Mouse (Mus musculus) CH12.LX (cell line): Measurements from ENCODE around the gene Fcgr4. TPM values are rescaled to one million over a fixed set of nuclear protein-coding genes. Genes with fewer than 3 reads are reported as not detected.

Source experiments
- DNase-seq: peaks from one replicate; pipeline ENCODE4 v3.0.0-alpha.2; 2013; ENCODE audit errors: extremely low read depth
- H3K27ac ChIP-seq: 2 replicates; pipeline ENCODE4 v1.5.1; 2012; ENCODE audit warnings: low read depth, mild to moderate bottlenecking, control low read depth, moderate library complexity; ENCODE audit not compliant: insufficient read depth
- H3K27me3 ChIP-seq: replicated peaks from 2 replicates; pipeline ENCODE3; 2012; ENCODE audit warnings: inconsistent platforms
- H3K36me3 ChIP-seq, 2 experiments: replicated peaks in 1 of 2; 2 replicates each; pipeline versions ENCODE3 to v1.6.1; 2012; ENCODE audit warnings: inconsistent platforms in 1 of 2, low read length in 1 of 2, mild to moderate bottlenecking in 1 of 2, mixed read lengths in 1 of 2, moderate library complexity in 1 of 2; ENCODE audit not compliant: control insufficient read depth in 1 of 2, insufficient read depth in 1 of 2
- H3K4me1 ChIP-seq, 2 experiments: 2 replicates each; pipeline ENCODE4 v1.6.1; 2012; ENCODE audit warnings: inconsistent platforms in 1 of 2, moderate library complexity in 1 of 2; ENCODE audit not compliant: insufficient read depth in 2 of 2, control insufficient read depth in 1 of 2
- H3K4me2 ChIP-seq: 2 replicates; pipeline ENCODE4 v1.6.1; 2012; ENCODE audit warnings: low read depth, mild to moderate bottlenecking, control low read depth; ENCODE audit not compliant: poor library complexity, insufficient read depth, severe bottlenecking
- H3K4me3 ChIP-seq, 3 experiments: fragments of 150-350 bp in 1 of 3; sonication (generic) in 1 of 3; replicated peaks in 1 of 3; 2 replicates each; pipeline versions ENCODE3 to v1.5.1; 2011 to 2012; ENCODE audit warnings: low read depth in 2 of 3, low read length in 2 of 3, mild to moderate bottlenecking in 2 of 3, moderate library complexity in 2 of 3, control low read depth in 1 of 3, improper control_type of control experiment in 1 of 3, inconsistent platforms in 1 of 3, mixed read lengths in 1 of 3; ENCODE audit not compliant: poor library complexity in 1 of 3
- H3K79me2 ChIP-seq: replicated peaks from 2 replicates; pipeline ENCODE4 v1.6.1; 2012; ENCODE audit warnings: mild to moderate bottlenecking, moderate library complexity; ENCODE audit not compliant: control insufficient read depth, poor library complexity, insufficient read depth, severe bottlenecking; ENCODE audit errors: extremely low read depth
- H3K9ac ChIP-seq: 2 replicates; pipeline ENCODE4 v1.6.1; 2012; ENCODE audit warnings: low read depth, mild to moderate bottlenecking, control low read depth, moderate library complexity; ENCODE audit not compliant: insufficient read depth
- H3K9me3 ChIP-seq: replicated peaks from 2 replicates; pipeline ENCODE3; 2012; ENCODE audit warnings: low read length, inconsistent platforms, mixed read lengths
- BHLHE40 ChIP-seq: IDR thresholded peaks from 2 replicates; pipeline ENCODE4 v1.6.1; 2011; ENCODE audit warnings: mild to moderate bottlenecking, low read depth, low read length, improper control_type of control experiment
- CHD1 ChIP-seq: IDR thresholded peaks from 2 replicates; pipeline ENCODE4 v1.6.1; 2012; ENCODE audit warnings: low read depth, low read length, improper control_type of control experiment, inconsistent platforms
- CHD2 ChIP-seq: IDR thresholded peaks from 2 replicates; pipeline ENCODE4 v1.6.1; 2011; ENCODE audit warnings: low read length, improper control_type of control experiment
- ELF1 ChIP-seq: IDR thresholded peaks from 2 replicates; pipeline ENCODE4 v1.6.1; 2014; ENCODE audit warnings: low read depth, mild to moderate bottlenecking, inconsistent platforms, low read length, improper control_type of control experiment
- EP300 ChIP-seq: IDR thresholded peaks from 2 replicates; pipeline ENCODE4 v1.6.1; 2011; ENCODE audit warnings: low read length, improper control_type of control experiment
- ETS1 ChIP-seq: conservative IDR thresholded peaks from 2 replicates; pipeline ENCODE4 v1.6.1; 2012; ENCODE audit warnings: low read depth, mild to moderate bottlenecking, inconsistent platforms, low read length, improper control_type of control experiment, moderate library complexity
- HCFC1 ChIP-seq: IDR thresholded peaks from 2 replicates; pipeline ENCODE4 v1.6.1; 2012; ENCODE audit warnings: low read depth, mild to moderate bottlenecking, inconsistent platforms, low read length, improper control_type of control experiment
- IRF4 ChIP-seq: IDR thresholded peaks from 2 replicates; pipeline ENCODE4 v1.6.1; 2014; ENCODE audit warnings: low read depth, mild to moderate bottlenecking, inconsistent platforms, low read length, improper control_type of control experiment
- MAFK ChIP-seq: IDR thresholded peaks from 2 replicates; pipeline ENCODE4 v1.6.1; 2011; ENCODE audit warnings: low read length, improper control_type of control experiment; ENCODE audit not compliant: insufficient replicate concordance
- MAZ ChIP-seq: IDR thresholded peaks from 2 replicates; pipeline ENCODE4 v1.6.1; 2012; ENCODE audit warnings: low read depth, mild to moderate bottlenecking, inconsistent platforms, low read length, improper control_type of control experiment, moderate library complexity
- NRF1 ChIP-seq: IDR thresholded peaks from 2 replicates; pipeline ENCODE4 v1.6.1; 2014; ENCODE audit warnings: low read depth, mild to moderate bottlenecking, inconsistent platforms, low read length, improper control_type of control experiment, moderate library complexity
- POLR2A ChIP-seq: IDR thresholded peaks from 2 replicates; pipeline ENCODE4 v1.6.1; 2011; ENCODE audit warnings: low read depth, mild to moderate bottlenecking, improper control_type of control experiment, low read length
- POLR2AphosphoS2 ChIP-seq: IDR thresholded peaks from 2 replicates; pipeline ENCODE4 v1.6.1; 2011; ENCODE audit warnings: low read depth, low read length, improper control_type of control experiment
- TBP ChIP-seq: conservative IDR thresholded peaks from 2 replicates; pipeline ENCODE4 v1.6.1; 2011; ENCODE audit warnings: low read depth, low read length, improper control_type of control experiment
- TCF12 ChIP-seq: IDR thresholded peaks from 2 replicates; pipeline ENCODE4 v1.6.1; 2014; ENCODE audit warnings: low read depth, mild to moderate bottlenecking, inconsistent platforms, low read length, improper control_type of control experiment
- USF1 ChIP-seq: IDR thresholded peaks from 2 replicates; pipeline ENCODE4 v1.6.1; 2014; ENCODE audit warnings: low read depth, mild to moderate bottlenecking, inconsistent platforms, low read length, improper control_type of control experiment
- ZNF384 ChIP-seq: IDR thresholded peaks from 2 replicates; pipeline ENCODE4 v1.6.1; 2012; ENCODE audit warnings: low read depth, low read length, improper control_type of control experiment, inconsistent platforms
- dilution Hi-C: fragments of 300-500 bp; cut with MboI; formaldehyde crosslinking; loops from 2 replicates; pipeline ENCODE4 v1.14.3; 2020; ENCODE audit warnings: low sequenced_read_pairs; ENCODE audit not compliant: extremely low pct_unique_long_range_greater_than_20kb, extremely low pct_ligation_motif_present
- in situ Hi-C: fragments of 300-500 bp; cut with MboI; formaldehyde crosslinking; loops from 3 replicates; pipeline ENCODE4 v1.14.3; 2019; ENCODE audit warnings: low sequenced_read_pairs, low pct_ligation_motif_present, low pct_unique_long_range_greater_than_20kb, mixed read lengths
- polyA plus RNA-seq: library from polyadenylated mRNA; unstranded; fragments of >175 nt; gene quantifications from 2 replicates; pipeline ENCODE4 v1.2.1, GENCODE M21; 2012; ENCODE audit warnings: low read depth; ENCODE audit not compliant: insufficient read length
- total RNA-seq, 2 experiments: library from RNA; depleted of rRNA; stranded (reverse); fragments of 300-350 nt in 1 of 2; fragments of >200 nt in 1 of 2; gene quantifications; 2 replicates each; pipeline ENCODE4 v1.2.3; 2012 to 2014

The Fcgr4 gene
- total and polyA plus RNA-seq, 3 experiments, result 41.8 to 56.8 (median 52.8) TPM

DNA sequence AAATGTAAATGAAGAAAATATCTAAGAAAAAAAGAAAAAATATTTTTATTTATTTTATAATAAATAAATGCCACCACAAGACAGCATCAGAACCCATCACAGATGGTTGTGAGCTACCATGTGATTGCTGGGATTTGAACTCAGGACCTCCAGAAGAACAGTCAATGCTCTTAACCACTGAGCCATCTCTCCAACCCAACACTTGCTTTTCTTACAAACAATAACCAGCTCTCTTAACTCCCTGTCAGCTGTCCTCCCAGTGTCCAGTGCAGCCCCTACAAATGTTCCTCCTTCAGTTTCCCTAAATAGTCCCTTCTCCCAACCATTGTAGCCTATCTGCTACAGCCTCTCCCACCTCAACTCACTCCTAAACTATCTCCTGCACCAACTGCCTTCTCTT is 18.9 kb upstream of the Fcgr4 start:
- Histone ChIP-seq H3K4me1 (peaks cover 10 to 38% of the 10 kb centered on the region in 2 experiments), H3K9ac (no peak overlapping the region), H3K4me3 (no peak overlapping the region), H3K36me3 (no peaks in the 10 kb centered on the region), H3K9me3 (no peaks in the 10 kb centered on the region), H3K79me2 (no peaks in the 10 kb centered on the region), H3K27ac (no peak overlapping the region), H3K27me3 (no peaks in the 10 kb centered on the region), H3K4me2 (no peak overlapping the region)
- no peak for DNase-seq
- TF ChIP-seq CHD2 (no peak), ELF1 (peak; percentile 71; the same call in 1 of the 2 replicates), MAZ (no peak), BHLHE40 (no peak), IRF4 (no peak), ETS1 (no peak), TBP (peak; percentile 98)
- dilution Hi-C loops, result no loop called here
- in situ Hi-C loops, result loop anchor here (25.0 kb wide), 1 partner anchor 363 kb away; the partner anchor contains the start of gene Olfml2b

- dilution Hi-C loops, result no loop called here
- Histone ChIP-seq H3K4me1 (peaks cover 24 to 35% of the 10 kb centered on the region in 2 experiments), H3K4me3 (no peak overlapping the region), H3K27me3 (no peaks in the 10 kb centered on the region), H3K9ac (peak overlapping the region; percentile 62), H3K4me2 (peak overlapping the region; percentile 69), H3K36me3 (no peaks in the 10 kb centered on the region), H3K9me3 (peaks cover 6% of the 10 kb centered on the region), H3K27ac (peak overlapping the region; percentile 89), H3K79me2 (no peaks in the 10 kb centered on the region)
- in situ Hi-C loops, result no loop called here
- no peak for DNase-seq
- no peak for TF ChIP-seq TBP
- peak; percentile 78 for TF ChIP-seq ZNF384
- 0 out of 2 replicates have a peak, but pooled peaks have one; percentile 25 for TF ChIP-seq MAZ
- TF ChIP-seq BHLHE40, result peak; percentile 72
- TF ChIP-seq CHD2, result peak; percentile 47; the same call in 1 of the 2 replicates
Observed at GRCm38 (mm10) chr1:171005081-171005480, 13.6 kb upstream of the Fcgr4 start.

- dilution Hi-C loops (no loop called here), in situ Hi-C loops (no loop called here)
- Histone ChIP-seq H3K9me3 (peaks cover 6% of the 10 kb centered on the region), H3K4me3 (no peak overlapping the region), H3K27me3 (no peaks in the 10 kb centered on the region), H3K9ac (peak overlapping the region; percentile 62; the same call in 1 of the 2 replicates), H3K79me2 (no peaks in the 10 kb centered on the region), H3K36me3 (no peaks in the 10 kb centered on the region), H3K4me2 (peak overlapping the region; percentile 69), H3K4me1 (peaks cover 24 to 35% of the 10 kb centered on the region in 2 experiments), H3K27ac (peak overlapping the region; percentile 89)
- peak; percentile 70 for DNase-seq
- TF ChIP-seq TCF12, result peak; percentile 50; the same call in 1 of the 2 replicates
- TF ChIP-seq IRF4, result peak; percentile 57; the same call in 1 of the 2 replicates
- peak; percentile 20; the same call in 1 of the 2 replicates for TF ChIP-seq ETS1
- no peak; the same call in 1 of the 2 replicates for TF ChIP-seq ELF1
- 0 out of 2 replicates have a peak, but pooled peaks have one; percentile 15 for TF ChIP-seq HCFC1
- TF ChIP-seq POLR2A, result peak; percentile 46; the same call in 1 of the 2 replicates
- TF ChIP-seq CHD1, result peak; percentile 97
- no peak for TF ChIP-seq MAFK
- peak; percentile 60 for TF ChIP-seq EP300
- TF ChIP-seq NRF1, result 0 out of 2 replicates have a peak, but pooled peaks have one; percentile 13
- TF ChIP-seq ZNF384, result no peak
- no peak for TF ChIP-seq POLR2AphosphoS2
- TF ChIP-seq TBP, result peak; percentile 62; the same call in 1 of the 2 replicates
- no peak for TF ChIP-seq USF1
Observed at GRCm38 (mm10) chr1:171005586-171005985, 13.1 kb upstream of the Fcgr4 start.
